Mouse (Mus musculus) heart, adult 2 months (tissue): ENCODE measurements around the gene Ntan1. TPM values are rescaled to one million over a fixed set of nuclear protein-coding genes. Genes with fewer than 3 reads are reported as not detected.
"Not testable (repeated sequence)": the region's sequence is repeated elsewhere in the genome, so short reads cannot be mapped to it uniquely, and the experiment has no call there.

ENCODE experiments used
- DNase-seq, 2 experiments: peaks; one replicate each; pipeline ENCODE4 v3.0.0; 2021
- H3K27ac ChIP-seq: fragments of 200-600 bp; 2 replicates; pipeline ENCODE4 v1.8.1; 2022
- H3K27me3 ChIP-seq: fragments of 200-500 bp; 2 replicates; pipeline ENCODE4 v1.6.1; 2012; ENCODE audit warnings: mild to moderate bottlenecking, low read length, inconsistent platforms, mixed read lengths; ENCODE audit not compliant: control insufficient read depth, insufficient read depth
- H3K36me3 ChIP-seq: fragments of 200-500 bp; 2 replicates; pipeline ENCODE4 v1.6.1; 2012; ENCODE audit warnings: low read length, inconsistent platforms; ENCODE audit not compliant: control insufficient read depth, insufficient read depth
- H3K4me1 ChIP-seq: fragments of 200-500 bp; 2 replicates; pipeline ENCODE4 v1.6.1; 2011; ENCODE audit warnings: low read length; ENCODE audit not compliant: control insufficient read depth, insufficient read depth
- H3K4me3 ChIP-seq: fragments of 200-600 bp; 2 replicates; pipeline ENCODE4 v1.8.1; 2022
- H3K79me2 ChIP-seq: fragments of 200-500 bp; replicated peaks from 2 replicates; pipeline ENCODE4 v1.6.1; 2012; ENCODE audit warnings: mild to moderate bottlenecking, inconsistent platforms, low read length, moderate library complexity, mixed read lengths; ENCODE audit not compliant: control insufficient read depth, insufficient read depth
- H3K9ac ChIP-seq: fragments of 200-500 bp; 2 replicates; pipeline ENCODE4 v1.6.1; 2012; ENCODE audit warnings: low read depth, mild to moderate bottlenecking, control low read depth, inconsistent platforms, low read length, mixed read lengths
- CTCF ChIP-seq: fragments of 200-600 bp; IDR thresholded peaks from 2 replicates; pipeline ENCODE4 v1.8.1; 2022; ENCODE audit warnings: antibody characterized with exemption, mild to moderate bottlenecking, moderate library complexity
- EP300 ChIP-seq: fragments of 200-500 bp; IDR thresholded peaks from 2 replicates; pipeline ENCODE4 v1.6.1; 2011; ENCODE audit warnings: low read depth, low read length, control low read depth; ENCODE audit not compliant: insufficient read depth
- POLR2A ChIP-seq: fragments of 200-500 bp; IDR thresholded peaks from 2 replicates; pipeline ENCODE4 v1.6.1; 2011; ENCODE audit warnings: mild to moderate bottlenecking, low read depth, low read length, control low read depth; ENCODE audit not compliant: insufficient read depth
- WGBS: fragments of 180-500 bp; shearing (Covaris S2); methylation state at CpG from one replicate; pipeline ENCODE4 v1.1.7; 2018; 5-methylcytosine and 5-hydroxymethylcytosine counted together
- intact Hi-C: fragments of 180-260 bp; cut with DNase I; formaldehyde crosslinking; loops from one replicate; pipeline ENCODE4 v1.15.1; 2025
- long read RNA-seq: library from polyadenylated mRNA; stranded (forward); transcript quantifications from one replicate; pipeline ENCODE4 v2.0.0, GENCODE M21; 2021
- polyA plus RNA-seq: library from polyadenylated mRNA; depleted of rRNA; stranded (reverse); fragments of >200 nt; gene quantifications from 2 replicates; pipeline ENCODE4 v1.2.3, GENCODE M21; 2012; rRNA removed
- total RNA-seq, 2 experiments: library from RNA; stranded (reverse); gene quantifications; 2 replicates each; pipeline ENCODE4 v1.2.3; 2021

Ntan1 gene
- total RNA-seq (10 to 100 TPM; 42.9 to 47.1 TPM), polyA plus RNA-seq (40.2 and 46.2 TPM in 2 replicates)
- long read RNA-seq, transcript Ntan1-201 (10 exons, 1,175 nt) = minor isoform, 8 of 44 reads
- long read RNA-seq, transcript Ntan1-205 (9 exons, 1,014 nt) = major isoform, 15 of 44 reads
- long read RNA-seq, partial matches to known transcripts = 1 of 44 reads
- long read RNA-seq, other reads (novel, unspliced or antisense) = 20 of 44 reads

- peak; percentile 98 to 99 for DNase-seq
- WGBS = under 1% methylated on average over 56 of the region's 58 CpGs
- H3K27me3 ChIP-seq = no peaks in the 10 kb centered on the region
- H3K27ac ChIP-seq = peak within 1 kb of the TSS; percentile 98
- intact Hi-C loops = loop anchor here (1.0 to 5.0 kb wide), 3 partner anchors 38 to 146 kb away; partner anchors contain the start of genes 3110001I22Rik, Bfar, Mpv17l and Pdxdc1
- peaks cover 4% of the 10 kb centered on the region; the same call in 1 of the 2 replicates for H3K4me1 ChIP-seq
- TF ChIP-seq POLR2A = peak; percentile 56
- no peak; the same call in 1 of the 2 replicates for TF ChIP-seq CTCF
- H3K4me3 ChIP-seq = peak within 1 kb of the TSS; percentile 74
- no peaks in the 10 kb centered on the region for H3K36me3 ChIP-seq
- peak within 1 kb of the TSS; percentile 78 for H3K9ac ChIP-seq
- 0 out of 2 replicates have a peak, but pooled peaks cover 3% of the 10 kb centered on the region for H3K79me2 ChIP-seq
Measured at GRCm38 (mm10) chr16:13818560-13819393, at the start of gene Ntan1. TSS of gene Ntan1 (plus strand) at chr16:13818845.

DNA sequence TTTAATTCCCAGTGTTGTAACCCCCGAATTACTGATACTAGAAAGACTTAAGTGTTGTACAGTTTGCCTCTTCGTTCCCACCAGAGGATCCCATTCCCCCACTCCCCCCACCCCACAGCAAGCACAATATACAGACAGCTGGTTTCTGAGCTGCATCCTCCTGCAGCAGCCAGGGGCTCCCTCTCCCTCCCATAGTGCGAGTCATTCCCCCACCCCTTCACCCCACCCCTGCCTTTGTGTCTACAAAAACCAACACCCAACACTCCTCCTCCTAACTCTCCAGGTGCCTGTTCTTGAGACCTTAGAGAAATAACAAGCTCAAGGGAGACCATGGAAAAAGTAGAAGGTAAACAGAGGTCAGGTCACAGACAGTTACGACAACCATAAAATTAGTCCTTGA is 47.0 kb upstream of the Ntan1 start:
- H3K36me3 ChIP-seq, H3K9ac ChIP-seq, H3K27me3 ChIP-seq, H3K4me1 ChIP-seq, DNase-seq, H3K79me2 ChIP-seq, intact Hi-C loops, H3K4me3 ChIP-seq, H3K27ac ChIP-seq: not testable (repeated sequence)
- 56% methylated on average over 4 of the region's 4 CpGs for WGBS

DNA sequence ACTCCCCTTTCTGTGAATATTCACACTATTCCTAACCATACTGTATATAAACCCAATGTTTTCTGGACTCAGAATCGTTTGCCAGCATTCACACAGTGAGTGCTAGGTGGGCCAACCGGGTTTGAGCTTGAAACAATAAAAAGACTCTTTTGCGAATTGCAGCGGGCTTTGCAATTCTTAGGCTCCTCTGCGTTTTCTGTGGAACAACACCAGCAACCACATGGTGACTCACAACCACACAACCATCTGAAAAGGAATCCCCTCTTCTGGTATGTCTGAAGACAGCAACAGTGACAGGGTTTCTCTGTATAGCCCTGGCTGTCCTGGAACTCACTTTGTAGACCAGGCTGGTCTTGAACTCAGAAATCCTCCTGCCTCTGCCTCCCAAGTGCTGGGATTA is 46.6 kb upstream of the Ntan1 start:
- DNase-seq, H3K4me1 ChIP-seq, H3K79me2 ChIP-seq, H3K36me3 ChIP-seq, intact Hi-C loops, H3K9ac ChIP-seq, H3K27ac ChIP-seq, H3K27me3 ChIP-seq, H3K4me3 ChIP-seq: not testable (repeated sequence)
- 85% methylated on average over 5 of the region's 5 CpGs for WGBS

DNA sequence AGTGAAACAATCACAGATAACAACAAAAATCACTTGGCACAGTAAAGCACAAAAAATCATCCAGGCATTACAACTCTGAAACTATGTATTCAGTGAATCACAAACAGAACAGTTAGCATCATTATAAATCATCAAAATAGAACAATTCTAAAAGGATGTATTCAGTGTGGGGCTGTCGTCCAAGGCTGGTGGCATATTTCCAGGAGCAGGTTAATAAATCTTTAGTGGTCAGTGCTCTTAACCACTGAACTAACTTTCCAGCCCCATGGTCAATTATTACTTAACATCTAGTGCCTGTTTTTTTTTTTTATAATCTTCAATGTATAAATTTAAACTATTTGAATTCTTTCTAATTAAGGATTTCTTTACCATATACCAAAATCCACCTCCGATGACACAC is 44.6 kb upstream of the Ntan1 start:
- H3K27me3 ChIP-seq, intact Hi-C loops, H3K4me1 ChIP-seq, H3K36me3 ChIP-seq, H3K27ac ChIP-seq, H3K9ac ChIP-seq, H3K79me2 ChIP-seq, DNase-seq, H3K4me3 ChIP-seq: not testable (repeated sequence)
- 67% methylated on average over 2 of the region's 2 CpGs for WGBS

DNA sequence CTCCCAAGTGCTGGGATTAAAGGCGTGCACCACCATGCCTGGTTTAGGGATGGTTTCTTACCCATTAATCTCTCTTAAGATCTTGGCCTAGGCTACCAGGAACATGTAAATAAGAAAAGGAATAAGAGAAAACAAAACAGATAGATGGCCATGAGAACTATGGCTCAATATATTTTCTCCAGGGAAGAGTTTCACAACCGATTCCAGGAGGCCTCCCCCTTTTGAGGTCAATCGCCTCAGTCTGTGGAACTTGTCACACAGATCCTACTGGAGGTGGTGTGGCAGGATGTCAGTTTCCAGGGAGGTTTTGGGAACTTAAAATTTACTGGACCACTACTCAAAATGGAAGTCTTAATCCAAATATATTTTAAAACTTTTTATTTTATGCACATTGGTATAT is 44.0 kb upstream of the Ntan1 start:
- intact Hi-C loops, H3K79me2 ChIP-seq, H3K27ac ChIP-seq, H3K36me3 ChIP-seq, H3K27me3 ChIP-seq, H3K4me1 ChIP-seq, H3K9ac ChIP-seq, H3K4me3 ChIP-seq, DNase-seq: not testable (repeated sequence)
- 76% methylated on average over 3 of the region's 3 CpGs for WGBS

DNA sequence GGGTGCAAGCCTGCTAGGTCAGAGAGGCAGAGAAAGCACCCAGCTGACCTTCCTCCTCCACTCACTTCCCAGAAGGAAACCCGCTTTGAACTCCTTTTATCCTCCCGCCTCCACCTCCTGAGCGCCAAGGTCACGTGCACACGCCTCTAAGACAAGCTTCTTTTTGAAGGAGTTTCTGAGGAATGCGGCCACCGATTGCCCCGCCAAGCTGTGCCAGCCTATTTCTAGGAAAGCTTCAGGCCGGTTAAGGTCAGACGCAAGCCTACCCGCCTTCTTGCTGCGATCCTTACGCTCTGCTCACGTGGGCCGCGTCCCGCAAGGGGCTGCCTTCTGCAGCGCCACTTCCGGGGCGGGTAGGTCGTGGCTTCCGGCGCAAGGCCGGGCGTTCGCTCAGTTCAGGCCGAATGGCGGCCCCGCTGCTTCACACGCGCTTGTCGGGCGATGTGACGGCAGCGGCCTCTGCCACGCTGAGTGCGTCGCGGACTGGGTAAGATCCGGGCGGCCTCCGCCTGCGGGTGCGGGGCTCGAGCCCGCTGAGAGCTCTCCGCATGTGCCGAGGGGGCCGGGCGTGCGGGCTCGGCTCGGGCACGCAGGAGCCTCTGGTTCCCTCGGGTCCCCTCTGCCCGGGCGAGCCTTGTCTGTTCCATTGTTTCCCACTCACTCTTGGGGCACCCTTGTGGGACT is 38.1 kb upstream of the Ntan1 start, which contains the start of gene Rrn3:
Rrn3 (plus strand) TSS at position 356 of the 684 bp plus-strand sequence.
- peak within 1 kb of the TSS; percentile 93 for H3K27ac ChIP-seq
- peaks cover 7% of the 10 kb centered on the region for H3K36me3 ChIP-seq
- no peaks in the 10 kb centered on the region for H3K79me2 ChIP-seq
- H3K4me1 ChIP-seq = peaks cover 4% of the 10 kb centered on the region
- peak; percentile 59; the same call in 1 of the 2 replicates for TF ChIP-seq EP300
- TF ChIP-seq POLR2A = peak; percentile 96
- 0 out of 2 replicates have a peak, but pooled peaks have one; percentile 10 for TF ChIP-seq CTCF
- intact Hi-C loops = loop anchor here (1.0 to 5.0 kb wide), 3 partner anchors 26 to 108 kb away; partner anchors contain the start of genes 3110001I22Rik, Bfar and Ntan1
- H3K4me3 ChIP-seq = peak within 1 kb of the TSS; percentile 86
- H3K27me3 ChIP-seq = no peaks in the 10 kb centered on the region
- peak; percentile 92 to 93 for DNase-seq
- WGBS = under 1% methylated on average over 57 of the region's 57 CpGs
- H3K9ac ChIP-seq = peak within 1 kb of the TSS; percentile 92
